Mouse (Mus musculus): Measurements from ENCODE around the gene Sirt1. TPM values are rescaled to one million over a fixed set of nuclear protein-coding genes. Genes with fewer than 3 reads are reported as not detected.
"Not testable (repeated sequence)": the region's sequence is repeated elsewhere in the genome, so short reads cannot be mapped to it uniquely, and the experiment has no call there.

The Sirt1 gene
- 1 to 10 TPM; 7.5 to 8.3 TPM for total RNA-seq (2021)
- long read RNA-seq, experiment 1, partial matches to known transcripts, result 0 of 1 reads
- long read RNA-seq, experiment 1, other reads (novel, unspliced or antisense), result 0 of 1 reads
- long read RNA-seq, experiment 2, result 0 reads

DNA sequence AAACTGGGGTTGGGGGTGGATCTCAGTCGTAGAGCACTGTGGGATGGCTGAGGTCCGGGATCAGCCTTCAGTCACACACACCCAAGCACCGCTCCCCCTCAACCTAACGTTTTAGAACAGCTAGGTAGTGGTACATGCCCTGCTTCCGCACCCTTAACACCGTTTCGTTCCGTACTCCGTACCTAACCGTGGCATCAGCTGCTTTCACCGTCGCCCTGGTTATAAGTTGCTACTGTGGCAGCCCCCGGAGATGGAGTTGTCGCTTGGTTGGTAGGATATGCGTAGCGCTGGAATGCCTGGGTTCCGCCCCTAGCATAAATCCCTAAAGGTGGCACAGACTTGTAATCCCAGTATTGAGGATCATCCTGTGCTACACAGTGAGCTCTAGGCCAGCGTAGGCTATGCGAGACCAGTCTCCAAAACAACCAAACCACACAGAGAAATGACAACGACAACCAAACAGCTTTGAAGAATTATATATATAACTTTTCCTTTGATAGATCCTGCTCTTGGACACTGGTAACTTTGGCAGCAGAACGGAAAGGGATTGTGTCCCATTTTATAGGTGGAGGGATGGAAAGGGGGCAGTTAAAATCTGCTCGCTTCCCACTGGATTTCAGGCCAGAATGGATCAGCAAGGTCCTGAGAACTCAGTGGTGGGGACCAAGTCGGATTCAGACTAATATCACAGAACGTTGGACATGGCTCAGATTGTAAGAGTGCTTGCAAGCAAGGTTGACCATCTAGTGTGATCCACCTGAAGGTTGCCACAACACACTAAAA lies at the start of gene Sirt1:
Gene Sirt1 (minus strand): TSS at position 207 of the 783 bp plus-strand sequence.
- intact Hi-C loops (cut with DNase I), result no loop called here

DNA sequence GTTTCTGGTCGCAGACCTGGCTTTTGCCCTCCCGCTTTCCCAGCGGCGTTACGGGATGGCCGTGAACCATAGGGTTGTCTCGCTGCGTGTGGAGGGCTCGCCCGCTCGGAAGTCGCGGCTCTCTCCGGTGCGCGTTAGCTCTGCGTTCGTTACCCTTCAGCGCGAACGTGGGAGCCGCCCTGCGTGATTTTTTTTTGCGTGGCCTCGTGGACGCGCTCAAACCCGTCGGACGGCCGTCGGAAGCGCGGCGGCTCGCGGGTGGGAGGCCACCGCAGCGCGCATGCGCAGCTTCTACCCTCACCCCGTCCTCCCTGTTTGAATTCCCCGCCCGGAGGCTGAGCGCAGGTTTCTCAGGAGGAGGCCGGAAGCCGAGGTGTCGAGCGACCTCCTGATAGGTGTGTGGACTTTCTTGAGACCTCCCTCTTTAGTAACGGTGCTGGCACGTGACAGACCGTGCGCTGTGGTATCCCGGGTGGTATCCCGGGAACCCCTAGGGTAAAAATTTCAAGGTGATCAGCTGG lies 48.3 kb upstream of the Sirt1 start, which contains the start of gene Ctnna3:
Gene Ctnna3 (plus strand): TSS at position 314 of the 521 bp plus-strand sequence.
- intact Hi-C loops (cut with DNase I), result loop anchor here (5.0 kb wide), 1 partner anchor 47 kb away; no protein-coding TSS in a partner anchor
- peak; percentile 76 to 78 for DNase-seq

More for the DNA sequence above, at the start of gene Sirt1:
- DNase-seq, result no peak

DNA sequence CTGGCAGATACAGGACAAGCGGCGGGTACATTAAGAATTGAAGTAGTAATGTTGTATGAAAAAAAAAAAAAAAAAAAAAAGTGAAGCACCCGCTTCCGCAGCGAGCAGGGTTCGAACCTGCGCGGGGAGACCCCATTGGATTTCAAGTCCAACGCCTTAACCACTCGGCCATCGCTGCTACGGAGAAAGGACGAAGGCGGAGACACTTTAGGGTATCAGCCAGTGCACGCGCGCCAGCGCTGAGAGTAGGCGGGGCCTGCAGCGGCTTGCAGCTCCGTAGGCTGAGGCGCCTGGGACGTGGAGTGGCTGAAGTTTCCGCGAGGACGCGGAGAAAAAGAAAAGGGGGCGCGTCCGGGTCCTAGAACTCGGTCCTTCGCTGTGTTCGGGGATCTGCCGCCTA lies 47.9 kb upstream of the Sirt1 start:
- intact Hi-C loops (cut with DNase I), result loop anchor here (5.0 kb wide), 1 partner anchor 48 kb away; no protein-coding TSS in a partner anchor
- DNase-seq, result peak; percentile 94 to 100

DNA sequence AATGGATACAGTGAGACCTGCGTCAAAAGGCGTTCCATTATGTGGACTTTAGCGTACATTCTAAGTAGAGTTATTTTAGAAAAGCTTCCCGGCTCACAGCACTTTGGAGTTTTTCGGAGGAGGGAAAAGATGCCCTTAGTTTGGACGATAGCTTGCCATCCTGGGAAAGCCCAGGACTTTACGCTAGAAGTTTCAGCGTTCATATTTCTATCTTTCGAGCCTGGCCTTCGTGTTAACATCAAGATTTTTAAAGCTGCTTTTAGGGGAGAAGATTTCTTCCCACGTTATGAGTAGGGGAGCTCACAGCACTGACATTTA lies 47.5 kb upstream of the Sirt1 start:
- intact Hi-C loops (cut with DNase I), result loop anchor here (5.0 kb wide), 1 partner anchor 48 kb away; no protein-coding TSS in a partner anchor
- no peak for DNase-seq

DNA sequence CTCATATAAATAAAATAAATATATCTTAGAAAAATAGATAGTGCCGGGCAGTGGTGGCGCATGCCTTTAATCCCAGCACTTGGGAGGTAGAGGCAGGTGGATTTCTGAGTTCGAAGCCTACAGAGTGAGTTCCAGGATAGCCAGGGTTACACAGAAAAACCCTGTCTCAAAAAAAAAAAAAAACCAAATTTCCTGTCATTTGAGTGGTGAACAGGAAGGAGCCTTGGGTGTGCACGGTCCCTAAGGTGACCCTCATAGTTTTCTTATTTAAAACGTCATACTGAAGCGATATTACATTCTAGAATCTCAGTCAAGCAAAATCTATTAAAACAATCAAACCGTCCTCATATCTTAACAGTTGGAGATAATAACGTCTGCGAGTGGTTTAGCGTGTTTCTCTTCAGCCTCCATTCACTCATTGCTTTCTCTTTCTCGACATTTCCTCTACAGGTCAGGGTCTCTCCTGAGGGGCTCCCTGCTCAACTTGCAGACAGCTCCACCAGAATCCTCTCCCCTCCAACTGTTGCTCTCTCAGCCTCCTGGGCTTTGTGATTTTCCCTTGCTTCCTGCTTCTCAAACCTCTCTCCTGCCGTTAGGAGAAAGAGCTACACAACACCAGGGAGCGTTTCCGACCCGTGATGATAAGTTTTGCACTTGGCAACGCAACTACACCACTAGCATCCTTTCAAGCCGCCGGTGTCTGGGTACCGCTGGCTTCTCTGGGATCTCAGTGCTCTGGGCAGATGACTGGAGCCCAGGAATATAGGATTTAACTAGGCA lies 46.9 kb upstream of the Sirt1 start:
- peak in 1 of 2 experiments; percentile 16 for DNase-seq
- intact Hi-C loops (cut with DNase I), result loop anchor here (5.0 kb wide), 1 partner anchor 49 kb away; no protein-coding TSS in a partner anchor

DNA sequence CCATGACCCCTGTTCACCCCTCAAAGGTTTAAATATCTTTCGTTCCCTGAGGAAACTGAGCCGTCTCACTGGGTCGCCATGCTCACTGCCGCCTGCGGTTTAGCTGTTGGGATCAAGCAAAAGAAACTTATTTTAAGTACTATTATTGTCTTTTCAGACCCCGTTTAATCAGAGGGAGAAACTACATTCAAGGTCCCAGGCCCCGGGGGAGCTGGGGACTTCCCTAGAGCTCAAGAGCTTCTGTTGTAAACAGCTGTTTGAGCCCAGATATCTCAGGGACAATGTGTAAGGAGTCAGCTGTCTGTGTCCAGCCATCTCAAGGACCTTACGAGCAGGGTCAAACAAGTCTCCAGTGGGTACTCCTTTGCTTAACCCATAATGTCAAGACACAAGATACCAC lies 45.6 kb upstream of the Sirt1 start:
- intact Hi-C loops (cut with DNase I), result loop anchor here (5.0 kb wide), 1 partner anchor 50 kb away; no protein-coding TSS in a partner anchor
- no peak for DNase-seq

DNA sequence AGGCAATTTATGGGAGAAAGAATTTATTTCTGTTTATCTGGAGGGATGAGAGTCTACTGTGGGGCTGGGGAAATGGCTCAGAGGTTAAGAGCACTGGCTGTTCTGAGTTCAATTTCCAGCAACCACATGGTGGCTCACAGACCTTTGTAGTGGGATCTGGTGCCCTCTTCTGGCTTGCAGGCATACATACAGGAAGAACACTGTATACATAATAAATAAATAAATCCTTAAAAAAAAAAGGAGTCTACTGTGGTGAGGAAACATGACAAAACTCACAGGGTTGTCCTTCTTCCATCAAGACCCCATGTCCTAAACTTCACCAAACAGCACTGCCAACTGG lies 42.9 kb upstream of the Sirt1 start:
- intact Hi-C loops (cut with DNase I), result loop anchor here (5.0 kb wide), 1 partner anchor 148 kb away; no protein-coding TSS in a partner anchor
- DNase-seq, result no peak

DNA sequence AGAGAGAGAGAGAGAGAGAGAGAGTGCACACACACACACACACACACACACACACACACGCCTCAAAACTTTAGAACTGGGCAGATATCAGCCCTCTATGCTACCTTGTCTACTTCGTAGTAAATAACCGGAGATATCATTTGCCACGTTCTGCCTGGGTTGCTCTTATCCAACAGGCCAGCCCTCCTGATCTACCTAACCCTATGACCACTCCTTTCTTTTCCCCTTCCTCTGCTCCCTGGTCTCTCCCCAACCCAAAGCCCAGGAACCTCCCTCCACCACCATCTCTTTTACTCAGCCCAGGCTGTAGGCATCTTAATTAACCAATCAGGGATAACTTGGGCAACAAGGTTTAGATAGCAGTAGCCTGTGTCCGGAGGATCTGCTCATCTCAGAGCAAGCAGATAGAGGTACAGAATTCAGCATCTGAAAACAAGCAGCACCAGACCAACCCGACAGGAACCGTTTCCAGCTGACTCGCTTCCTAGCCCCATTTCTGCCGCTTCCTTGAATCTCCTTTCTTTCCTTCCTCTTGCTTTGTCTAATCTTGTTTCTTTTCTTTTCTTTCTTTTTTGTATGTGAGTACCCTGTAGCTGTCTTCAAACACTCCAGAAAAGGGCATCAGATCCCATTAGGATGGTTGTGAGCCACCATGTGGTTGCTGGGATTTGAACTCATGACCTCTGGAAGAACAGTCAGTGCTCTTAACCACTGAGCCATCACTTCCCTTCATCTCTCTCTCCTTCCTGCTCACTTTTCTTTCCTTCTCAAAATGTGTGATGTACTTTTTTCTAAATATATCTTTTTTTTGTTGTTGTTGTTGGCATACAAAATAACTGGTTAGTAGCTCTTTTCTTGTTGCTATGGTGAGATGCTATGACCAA lies 42.3 kb upstream of the Sirt1 start:
- intact Hi-C loops (cut with DNase I), result loop anchor here (5.0 kb wide), 1 partner anchor 148 kb away; no protein-coding TSS in a partner anchor
- DNase-seq, result no peak

DNA sequence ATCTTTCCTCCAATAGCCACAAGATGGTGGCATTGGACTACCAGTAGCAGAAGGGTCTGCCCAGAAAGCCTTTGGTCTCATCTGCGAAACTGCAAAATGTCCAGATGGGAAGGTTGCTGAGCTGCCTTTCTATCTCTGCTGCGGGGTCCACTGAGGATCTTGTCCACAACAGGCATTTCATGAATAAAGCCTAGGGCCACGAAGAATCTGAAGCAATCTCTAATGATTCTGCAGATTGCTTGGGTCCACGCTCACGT lies 41.2 kb upstream of the Sirt1 start:
- no peak for DNase-seq
- intact Hi-C loops (cut with DNase I), result loop anchor here (5.0 kb wide), 1 partner anchor 150 kb away; no protein-coding TSS in a partner anchor

DNA sequence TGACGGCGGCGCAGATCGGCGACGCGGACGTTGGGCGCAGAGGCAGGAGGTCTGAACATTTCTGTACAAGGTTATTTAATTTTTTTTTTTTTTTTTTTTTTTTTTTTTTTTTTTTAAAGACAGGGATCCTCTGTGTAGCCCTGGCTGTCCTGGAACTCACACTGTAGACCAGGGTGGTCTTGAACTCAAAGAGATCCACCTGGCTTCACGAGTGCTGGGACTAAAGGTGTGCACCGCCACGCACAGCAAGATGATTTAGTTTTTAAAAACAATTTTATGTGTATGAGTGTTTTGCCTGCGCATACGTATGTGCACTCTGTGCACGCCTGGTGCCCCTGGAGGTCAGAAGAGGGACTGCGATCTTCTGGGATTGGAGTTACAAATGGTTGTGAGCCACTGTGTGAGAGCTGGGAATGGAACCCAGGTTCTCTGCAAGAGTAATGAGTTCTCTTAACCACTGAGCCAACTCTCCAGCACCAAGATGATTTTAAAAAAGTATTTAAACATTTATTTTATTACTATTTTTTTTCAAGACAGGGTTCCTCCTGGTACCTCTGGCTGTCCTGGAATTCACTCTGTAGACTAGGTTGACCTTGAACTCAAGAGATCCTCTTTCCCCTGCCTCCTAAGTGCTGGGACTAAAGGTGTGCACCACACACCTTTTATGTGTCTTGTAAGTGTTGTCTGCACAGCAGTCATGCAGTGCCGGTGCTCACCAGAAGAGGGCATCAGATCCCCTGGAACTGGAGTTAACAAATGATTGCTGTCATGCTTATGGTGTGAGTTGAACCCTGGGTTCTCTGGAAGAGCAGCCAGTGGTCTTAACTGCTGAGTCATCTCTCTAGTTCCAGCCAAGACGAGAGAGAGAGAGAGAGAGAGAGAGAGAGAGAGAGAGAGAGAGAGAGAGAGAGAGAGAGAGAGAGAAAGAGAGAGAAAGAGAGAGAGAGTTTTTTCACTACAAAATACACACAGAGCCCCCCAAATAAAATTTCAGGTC lies 40.5 kb upstream of the Sirt1 start, which contains the start of gene Gm7075:
Gene Gm7075 (minus strand): TSS at position 51 of the 997 bp plus-strand sequence.
- intact Hi-C loops (cut with DNase I), result loop anchor here (5.0 kb wide), 1 partner anchor 150 kb away; no protein-coding TSS in a partner anchor
- DNase-seq, result peak in 1 of 2 experiments; percentile 28

DNA sequence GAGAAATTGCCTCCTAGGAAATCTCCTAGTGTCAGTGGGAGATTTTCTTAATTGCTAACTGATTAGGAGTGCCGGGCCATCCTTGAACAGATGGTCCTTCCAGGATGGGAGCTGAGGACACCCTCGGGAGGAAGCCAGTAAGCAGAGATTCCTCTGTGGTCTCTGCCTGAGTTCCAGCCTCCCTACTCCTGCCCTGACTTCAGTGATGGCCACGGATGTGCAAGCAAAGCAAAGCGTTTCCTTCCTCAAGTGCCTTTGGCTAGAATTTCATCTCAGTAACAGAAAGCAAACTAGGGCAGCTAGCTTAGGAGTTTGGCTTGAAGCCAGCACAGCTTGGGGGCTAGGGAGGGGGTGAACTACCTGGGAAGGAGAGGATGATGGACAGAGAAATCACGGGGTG lies 35.6 kb upstream of the Sirt1 start:
- intact Hi-C loops (cut with DNase I), result no loop called here
- no peak for DNase-seq

DNA sequence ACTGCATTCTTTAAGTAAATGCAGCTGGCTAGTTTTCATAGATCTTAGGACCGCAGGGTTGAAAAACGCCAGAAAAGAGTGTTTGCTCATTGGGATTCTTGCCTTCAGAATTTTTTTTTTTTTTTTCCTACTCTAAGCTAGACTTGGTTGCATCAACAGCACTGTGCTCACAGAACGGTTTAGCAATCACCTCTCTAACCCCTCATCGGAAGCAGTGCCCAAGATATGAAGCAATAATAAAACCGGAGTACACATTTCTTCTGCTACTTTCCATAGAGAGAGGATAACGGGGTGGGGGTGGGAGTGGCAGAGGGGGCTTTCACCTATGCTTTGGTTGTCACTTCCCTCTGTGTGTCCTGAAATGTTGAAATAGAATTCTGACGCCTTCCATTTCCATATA lies 34.3 kb upstream of the Sirt1 start:
- intact Hi-C loops (cut with DNase I), result no loop called here
- no peak for DNase-seq

DNA sequence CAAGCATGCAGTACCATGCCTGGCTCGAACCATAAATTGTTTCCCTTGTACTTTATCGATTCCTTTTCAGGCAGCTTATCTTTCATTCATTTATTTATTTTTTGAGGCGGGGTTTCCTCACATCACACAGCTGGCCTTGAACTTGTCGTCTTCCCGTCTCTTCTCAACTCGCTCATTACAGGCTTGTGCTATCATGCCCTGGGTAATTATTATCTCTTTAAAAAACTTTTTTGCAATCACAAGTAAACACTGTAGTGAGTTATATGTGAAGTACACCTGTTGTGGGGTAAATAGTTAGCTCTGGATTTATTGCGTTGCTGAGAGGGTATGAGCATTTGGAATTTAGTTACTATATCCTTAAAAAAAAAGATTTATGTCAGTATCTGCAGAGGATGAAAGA lies 33.8 kb upstream of the Sirt1 start:
- intact Hi-C loops (cut with DNase I), result no loop called here
- DNase-seq, result no peak

DNA sequence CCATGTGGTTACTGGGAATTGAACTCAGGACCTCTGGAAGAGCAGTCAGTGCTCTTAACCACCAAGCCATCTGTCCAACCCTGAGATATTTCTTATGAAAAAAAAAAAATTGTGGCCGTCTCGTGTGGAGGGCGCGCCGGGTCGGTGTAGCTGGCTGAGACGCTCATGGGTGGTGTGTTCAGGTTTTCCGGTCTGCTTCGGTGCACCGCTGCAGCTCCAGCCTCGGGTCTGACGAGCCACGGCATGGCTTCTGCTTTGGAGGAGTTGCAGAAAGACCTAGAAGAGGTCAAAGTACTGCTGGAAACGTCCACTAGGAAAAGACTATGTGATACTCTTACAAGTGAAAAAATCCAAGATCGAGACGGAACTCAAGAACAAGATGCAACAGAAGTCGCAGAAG lies 31.3 kb upstream of the Sirt1 start:
- intact Hi-C loops (cut with DNase I), result no loop called here
- no peak for DNase-seq

DNA sequence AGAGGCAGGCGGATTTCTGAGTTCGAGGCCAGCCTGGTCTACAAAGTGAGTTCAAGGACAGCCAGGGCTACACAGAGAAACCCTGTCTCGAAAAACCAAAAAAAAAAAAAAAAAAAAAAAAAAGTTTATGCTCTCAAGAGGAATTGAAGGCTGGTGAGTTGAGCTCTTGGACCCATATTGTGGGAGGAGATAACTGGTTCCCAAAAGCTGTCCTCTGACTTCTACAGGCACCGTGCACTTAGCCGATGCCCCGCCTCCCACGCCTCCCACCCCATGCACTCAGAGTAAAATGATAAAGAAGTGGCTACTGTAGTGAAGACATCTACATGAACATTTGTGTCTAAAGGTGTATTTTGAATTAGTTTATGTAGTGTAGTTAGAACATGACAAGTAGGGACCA lies 30.2 kb upstream of the Sirt1 start:
- intact Hi-C loops (cut with DNase I); DNase-seq: not testable (repeated sequence)

DNA sequence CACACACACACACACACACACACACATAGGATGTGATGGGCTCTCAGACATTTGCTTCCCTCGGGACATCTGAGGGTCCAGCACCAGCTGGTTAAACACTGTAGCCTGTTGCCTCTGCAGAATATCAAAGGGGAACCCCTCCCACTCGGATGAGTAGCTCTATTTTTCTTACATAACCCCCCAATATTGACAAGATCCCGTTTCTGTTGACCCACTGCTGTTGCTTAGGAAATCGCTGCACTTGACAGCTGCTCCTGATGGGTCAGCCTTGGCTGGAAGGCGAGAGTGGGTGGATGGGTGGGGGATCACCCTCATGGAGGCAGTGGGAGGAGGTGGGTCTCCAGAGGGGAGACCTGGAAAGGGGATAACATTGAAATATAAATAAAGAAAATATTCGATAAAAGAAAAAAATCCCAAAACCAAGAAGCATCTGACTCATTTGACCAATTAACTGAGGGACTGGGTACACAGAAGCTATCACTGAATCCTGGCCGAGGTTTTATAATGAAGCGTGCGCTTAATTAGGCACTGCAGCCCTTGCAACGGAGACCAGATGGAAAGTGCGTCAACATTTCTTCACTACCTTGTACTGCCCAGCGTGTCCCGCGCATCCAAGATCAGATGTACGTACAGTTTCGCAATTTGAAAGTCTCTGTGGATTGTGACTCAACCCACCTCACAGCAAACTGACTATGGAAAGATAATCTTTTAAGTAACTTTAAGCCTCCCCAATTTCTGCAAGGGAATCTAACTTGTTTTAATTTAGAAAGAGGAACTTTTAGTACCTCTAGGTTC lies 28.9 kb upstream of the Sirt1 start:
- DNase-seq, result no peak
- intact Hi-C loops (cut with DNase I), result no loop called here

DNA sequence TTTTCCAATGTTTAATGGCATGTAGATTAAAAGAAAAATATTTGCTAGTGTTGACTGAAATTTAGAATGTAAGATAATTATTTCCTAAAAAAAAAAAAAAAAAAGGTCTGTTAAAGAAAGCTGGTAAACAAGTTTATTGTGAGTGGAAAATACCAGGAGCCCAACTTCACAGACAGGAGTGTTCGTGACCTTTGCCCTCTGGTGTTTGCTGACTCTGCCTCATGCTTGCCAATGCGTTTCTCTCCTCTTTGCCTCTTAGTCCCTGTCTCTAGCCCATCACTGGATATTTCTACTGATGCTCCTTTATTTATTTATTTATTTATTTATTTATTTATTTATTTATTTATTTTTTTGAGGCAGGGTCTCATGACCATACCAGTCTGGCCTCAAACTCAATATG lies 22.1 kb upstream of the Sirt1 start:
- DNase-seq, result no peak
- intact Hi-C loops (cut with DNase I), result no loop called here
